Mouse (Mus musculus) gastrocnemius, postnatal 4 days (tissue): Measurements from ENCODE around the gene Abcd1. TPM values are rescaled to one million over a fixed set of nuclear protein-coding genes. Genes with fewer than 3 reads are reported as not detected.
"Not testable (repeated sequence)": the region's sequence is repeated elsewhere in the genome, so short reads cannot be mapped to it uniquely, and the experiment has no call there.

Experiments
- DNase-seq, 2 experiments: peaks; one replicate each; pipeline ENCODE4 v3.0.0; 2021 to 2022; ENCODE audit warnings: low spot score in 2 of 2, mixed read lengths in 2 of 2
- total RNA-seq, 2 experiments: library from RNA; stranded (reverse); gene quantifications; 2 replicates each; pipeline ENCODE4 v1.2.3; 2021

Gene Abcd1
- total RNA-seq, 2 experiments from 2014 or later, result 24.1 to 26.8 TPM

- DNase-seq, result no peak
Observed at GRCm38 (mm10) chrX:73739151-73739550, 22.8 kb downstream of the Abcd1 start.

GRCm38 (mm10) chrX:73739841-73740240 is 23.4 kb downstream of the Abcd1 start:
- DNase-seq, result not testable (repeated sequence)

GRCm38 (mm10) chrX:73744774-73745481 is 28.5 kb downstream of the Abcd1 start:
- no peak for DNase-seq

- no peak for DNase-seq
Observed at GRCm38 (mm10) chrX:73748977-73749376, 32.6 kb downstream of the Abcd1 start.

GRCm38 (mm10) chrX:73756334-73757140 is 40.1 kb downstream of the Abcd1 start, which contains the start of gene Plxnb3:
Gene Plxnb3, plus strand, starts transcription at chrX:73757090.
- no peak for DNase-seq

- DNase-seq, result no peak
Observed at GRCm38 (mm10) chrX:73758611-73759290, 42.4 kb downstream of the Abcd1 start.

- peak in 1 of 2 experiments; percentile 31 for DNase-seq
Observed at GRCm38 (mm10) chrX:73765311-73765710, 48.9 kb downstream of the Abcd1 start.

GRCm38 (mm10) chrX:73767267-73767666 is 50.9 kb downstream of the Abcd1 start:
- DNase-seq, result no peak

GRCm38 (mm10) chrX:73774168-73774760 is 57.9 kb downstream of the Abcd1 start, which contains the start of gene Srpk3:
Gene Srpk3, plus strand, starts transcription at chrX:73774405.
- peak in 1 of 2 experiments; percentile 17 for DNase-seq

- no peak for DNase-seq
Observed at GRCm38 (mm10) chrX:73774802-73775483, 58.5 kb downstream of the Abcd1 start.

GRCm38 (mm10) chrX:73782227-73782626 is 65.8 kb downstream of the Abcd1 start:
- DNase-seq, result no peak

GRCm38 (mm10) chrX:73785666-73786065 is 69.3 kb downstream of the Abcd1 start:
- DNase-seq, result no peak

- DNase-seq, result peak; percentile 68 to 87
Observed at GRCm38 (mm10) chrX:73786364-73787224, 70.2 kb downstream of the Abcd1 start, which contains the start of the genes Idh3g and Ssr4. Gene Idh3g, minus strand, starts transcription at chrX:73786897. Gene Ssr4, plus strand, starts transcription at chrX:73787028.

GRCm38 (mm10) chrX:73787225-73787558 is 70.8 kb downstream of the Abcd1 start:
- no peak for DNase-seq

Other genes with a start within 250 kb of the Abcd1 start
- 100 to 1,000 TPM; 487 to 574 TPM for gene Bgn, start 233.0 kb upstream of the Abcd1 start, total RNA-seq
- gene Atp2b3, start 213.5 kb upstream of the Abcd1 start, total RNA-seq, result 1 to 10 TPM; 4.6 to 9.7 TPM
- gene Dusp9, start 77.2 kb upstream of the Abcd1 start, total RNA-seq, result under 1 TPM; 0.12 to 0.41 TPM
- gene Pnck, start 56.5 kb upstream of the Abcd1 start, total RNA-seq, result 10 to 100 TPM; 11.4 to 12.8 TPM
- gene Slc6a8, start 43.4 kb upstream of the Abcd1 start, total RNA-seq, result 10 to 100 TPM; 58.9 to 66.2 TPM
- gene Bcap31, start 422 bp upstream of the Abcd1 start, total RNA-seq, result 100 to 1,000 TPM in 1 of 2 experiments, 10 to 100 TPM in 1; 99.9 to 104 TPM
- gene Plxnb3, start 40.5 kb downstream of the Abcd1 start, total RNA-seq, result 1 to 10 TPM; 3.1 to 3.7 TPM
- gene Srpk3, start 57.8 kb downstream of the Abcd1 start, total RNA-seq, result 100 to 1,000 TPM; 150 to 153 TPM
- gene Idh3g, start 70.3 kb downstream of the Abcd1 start, total RNA-seq, result 100 to 1,000 TPM; 221 to 247 TPM
- 100 to 1,000 TPM; 118 to 128 TPM for gene Ssr4, start 70.4 kb downstream of the Abcd1 start, total RNA-seq
- gene Pdzd4, start 108.4 kb downstream of the Abcd1 start, total RNA-seq, result 1 to 10 TPM; 6.7 to 6.8 TPM
- not detected for gene Avpr2, start 175.5 kb downstream of the Abcd1 start, total RNA-seq
- 1 to 10 TPM; 4.2 to 4.3 TPM for gene L1cam, start 179.5 kb downstream of the Abcd1 start, total RNA-seq
- 1 to 10 TPM; 2.4 to 2.8 TPM for gene Arhgap4, start 205.3 kb downstream of the Abcd1 start, total RNA-seq
- 10 to 100 TPM; 71.4 to 75.8 TPM for gene Naa10, start 205.3 kb downstream of the Abcd1 start, total RNA-seq
- 1 to 10 TPM; 7.9 to 9.6 TPM for gene Renbp, start 214.3 kb downstream of the Abcd1 start, total RNA-seq
- 10 to 100 TPM; 75.4 to 83.5 TPM for gene Hcfc1, start 249.8 kb downstream of the Abcd1 start, total RNA-seq